Mouse (Mus musculus) forebrain, embryonic 14.5 days (tissue): ENCODE measurements at regions not wholly inside any gene's neighbourhood (a gene's known extent, or its start where the extent isn't known, plus 50 kb on each side); places are given as distances from the start of the nearest gene placed in this dataset.
A peak's percentile ranks its signal among the peaks of the same experiment; 100 is the strongest.

Experiments used
- ATAC-seq: fragments of 200-750 bp; cut with Nextera tagmentation; 2 replicates; pipeline ENCODE4 v1.8.0; 2017; ENCODE audit warnings: mild to moderate bottlenecking, moderate library complexity
- DNase-seq: peaks from one replicate; pipeline ENCODE4 v3.0.0-alpha.2; 2015; ENCODE audit warnings: low spot score
- H3K27ac ChIP-seq: fragments of 300-500 bp; sonication (generic); 2 replicates; pipeline ENCODE4 v1.5.1; 2014; ENCODE audit warnings: low read depth, mild to moderate bottlenecking, control low read depth, low read length, moderate library complexity
- H3K27me3 ChIP-seq: fragments of 300-500 bp; sonication (generic); replicated peaks from 2 replicates; pipeline ENCODE4 v1.6.1; 2014; ENCODE audit warnings: low read length, control low read depth, mixed read lengths; ENCODE audit not compliant: control insufficient read depth, insufficient read depth
- H3K36me3 ChIP-seq: fragments of 300-500 bp; sonication (generic); 2 replicates; pipeline ENCODE4 v1.6.1; 2014; ENCODE audit warnings: low read length, control low read depth; ENCODE audit not compliant: control insufficient read depth, insufficient read depth
- H3K4me1 ChIP-seq: fragments of 300-500 bp; sonication (generic); 2 replicates; pipeline ENCODE4 v1.6.1; 2014; ENCODE audit warnings: antibody characterized with exemption, low read length, control low read depth; ENCODE audit not compliant: control insufficient read depth, insufficient read depth
- H3K4me2 ChIP-seq: fragments of 300-500 bp; sonication (generic); 2 replicates; pipeline ENCODE4 v1.6.1; 2014; ENCODE audit warnings: mild to moderate bottlenecking, control low read depth, low read length
- H3K4me3 ChIP-seq: fragments of 300-500 bp; sonication (generic); 2 replicates; pipeline ENCODE4 v1.5.1; 2014; ENCODE audit warnings: low read depth, low read length, control low read depth
- H3K9ac ChIP-seq: fragments of 300-500 bp; sonication (generic); 2 replicates; pipeline ENCODE4 v1.6.1; 2014; ENCODE audit warnings: mild to moderate bottlenecking, low read length, control low read depth, moderate library complexity
- H3K9me3 ChIP-seq: fragments of 300-500 bp; sonication (generic); replicated peaks from 2 replicates; pipeline ENCODE4 v1.6.1; 2016; ENCODE audit warnings: low read length, control low read depth, mixed read lengths; ENCODE audit not compliant: control insufficient read depth
- WGBS: fragments of 180-500 bp; shearing (Covaris S2); extraction: QIAGEN DNeasy Blood & Tissue Kit; methylation state at CpG from one replicate; pipeline ENCODE4 v1.1.7; 2014; 5-methylcytosine and 5-hydroxymethylcytosine counted together

DNA sequence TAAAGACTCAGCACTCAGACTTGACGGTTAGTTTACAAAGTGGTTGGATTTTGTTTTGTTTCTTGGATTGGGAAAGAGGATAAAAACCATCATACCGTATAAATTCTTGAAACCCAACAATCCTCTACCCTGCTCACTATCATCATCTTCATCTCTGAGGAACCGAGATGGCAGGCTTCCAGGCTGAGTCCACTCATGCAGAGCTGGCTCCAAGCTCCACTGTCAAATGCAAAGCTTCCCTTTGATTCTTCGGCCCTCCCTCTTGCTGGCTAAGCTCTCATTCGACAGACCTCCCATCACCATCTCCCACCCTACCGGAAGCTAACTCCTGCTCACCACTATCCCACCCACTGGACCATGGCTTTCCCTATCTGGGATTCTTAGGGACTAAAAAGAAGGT lies 184.6 kb upstream of the Hnrnpa3 start:
- no peak overlapping the region for H3K4me2 ChIP-seq
- H3K9me3 ChIP-seq, result no peaks in the 10 kb centered on the region
- H3K27ac ChIP-seq, result no peak overlapping the region
- no peak overlapping the region for H3K9ac ChIP-seq
- no peaks in the 10 kb centered on the region for H3K36me3 ChIP-seq
- no peak for DNase-seq
- no peak for ATAC-seq
- no peaks in the 10 kb centered on the region for H3K27me3 ChIP-seq
- peaks cover 9% of the 10 kb centered on the region for H3K4me1 ChIP-seq
- H3K4me3 ChIP-seq, result no peak overlapping the region
- 81% methylated on average over 6 of the region's 6 CpGs for WGBS

DNA sequence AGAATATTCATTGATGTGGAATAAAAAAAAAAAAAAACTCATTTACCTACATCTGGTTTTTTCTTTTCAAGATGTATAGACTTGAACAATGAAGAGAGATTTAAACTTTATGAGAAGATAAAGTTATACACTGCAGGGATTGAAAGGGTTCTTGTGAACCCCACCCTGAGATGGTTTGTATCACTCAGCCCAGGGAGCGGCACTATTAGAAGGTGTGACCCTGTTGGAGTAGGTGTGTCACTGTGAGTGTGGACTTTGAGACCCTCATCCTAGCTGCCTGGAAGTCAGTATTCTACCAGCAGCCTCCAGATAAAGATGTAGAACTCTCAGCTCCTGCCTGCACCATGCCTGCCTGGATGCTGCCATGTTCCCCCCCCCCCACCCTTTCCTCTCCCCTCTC lies 182.7 kb upstream of the Hnrnpa3 start:
- Histone ChIP-seq H3K36me3 (no peaks in the 10 kb centered on the region), H3K9me3 (no peaks in the 10 kb centered on the region), H3K4me3 (no peak overlapping the region), H3K4me2 (no peak overlapping the region), H3K27me3 (no peaks in the 10 kb centered on the region), H3K27ac (no peak overlapping the region), H3K9ac (no peak overlapping the region), H3K4me1 (peaks cover under 1% of the 10 kb centered on the region; the same call in 1 of the 2 replicates)
- no peak for DNase-seq
- WGBS, result 97% methylated on average over 1 of the region's 1 CpGs
- no peak for ATAC-seq

DNA sequence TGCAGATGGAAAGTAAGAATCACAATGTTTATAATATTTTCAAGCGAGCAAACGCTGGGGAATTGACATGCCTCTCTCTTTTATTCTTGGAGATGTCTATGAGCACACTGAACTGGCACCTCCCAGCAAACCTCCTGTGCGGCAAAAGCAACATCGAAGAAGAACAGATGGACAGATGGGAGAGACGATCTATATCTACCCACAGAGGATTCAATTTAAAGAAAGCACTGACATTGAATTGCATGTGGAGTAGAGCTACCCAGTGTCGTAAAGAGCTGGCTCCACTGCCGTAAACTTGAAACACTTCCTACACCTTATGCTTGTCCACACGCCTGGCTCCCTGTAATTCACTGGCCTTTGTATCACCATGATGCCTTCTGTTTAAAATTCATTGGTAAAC lies 182.0 kb upstream of the Hnrnpa3 start:
- ATAC-seq (no peak), DNase-seq (no peak)

DNA sequence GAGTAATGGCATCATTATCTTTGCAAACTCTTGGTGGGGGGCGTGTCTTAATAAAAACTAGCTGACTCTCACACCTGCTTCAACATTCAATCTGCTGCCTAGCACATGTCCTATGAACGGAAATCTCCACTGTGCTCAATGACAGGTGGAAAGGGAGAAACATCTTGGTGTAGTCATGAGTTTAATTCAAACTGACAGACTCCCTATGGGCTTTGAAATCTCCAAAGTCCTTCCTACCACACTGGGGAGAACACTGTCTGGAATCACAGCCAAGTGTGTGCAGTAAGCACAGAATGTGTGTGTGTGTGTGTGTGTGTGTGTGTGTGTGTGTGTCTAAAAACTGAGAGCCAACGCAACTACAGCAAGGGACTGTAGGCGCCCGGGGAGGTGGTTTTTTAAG lies 179.5 kb upstream of the Hnrnpa3 start:
- DNase-seq (no peak), ATAC-seq (no peak)
- Histone ChIP-seq H3K9ac (no peak overlapping the region), H3K4me3 (no peak overlapping the region), H3K9me3 (no peaks in the 10 kb centered on the region), H3K27ac (no peak overlapping the region), H3K4me2 (no peak overlapping the region), H3K36me3 (no peaks in the 10 kb centered on the region), H3K27me3 (no peaks in the 10 kb centered on the region), H3K4me1 (peaks cover 3% of the 10 kb centered on the region; the same call in 1 of the 2 replicates)
- 93% methylated on average over 5 of the region's 5 CpGs for WGBS

More for the DNA sequence above, 182.0 kb upstream of the Hnrnpa3 start:
- H3K27ac ChIP-seq, result 0 out of 2 replicates have a peak overlapping the region, but pooled peaks have one; percentile 15
- H3K4me2 ChIP-seq, result no peak overlapping the region
- H3K9me3 ChIP-seq, result no peaks in the 10 kb centered on the region
- 75% methylated on average over 8 of the region's 8 CpGs for WGBS
- H3K4me3 ChIP-seq, result no peak overlapping the region
- no peak overlapping the region for H3K9ac ChIP-seq
- H3K36me3 ChIP-seq, result no peaks in the 10 kb centered on the region
- H3K27me3 ChIP-seq, result no peaks in the 10 kb centered on the region
- peaks cover 3% of the 10 kb centered on the region; the same call in 1 of the 2 replicates for H3K4me1 ChIP-seq

DNA sequence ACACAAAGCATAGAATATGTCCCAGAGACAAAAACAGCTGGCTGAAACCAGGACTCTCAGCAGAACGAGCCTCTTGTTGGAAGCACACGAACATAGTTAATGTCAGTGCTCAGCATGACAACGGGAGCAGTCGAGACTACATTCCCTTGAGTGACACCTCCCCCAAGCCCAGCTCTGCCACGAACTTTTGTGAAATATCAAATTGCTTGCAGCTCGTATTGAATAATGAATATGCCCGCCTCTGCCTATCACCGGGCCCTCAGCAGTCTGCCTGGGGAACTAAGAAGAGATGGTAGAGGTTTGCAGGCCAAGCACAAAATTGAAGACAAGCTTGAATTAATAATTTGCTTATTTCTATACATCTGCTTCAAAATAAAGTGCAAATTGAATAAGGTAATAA lies 177.2 kb upstream of the Hnrnpa3 start:
- 0 out of 2 replicates have a peak, but pooled peaks have one; percentile 22 for ATAC-seq

DNA sequence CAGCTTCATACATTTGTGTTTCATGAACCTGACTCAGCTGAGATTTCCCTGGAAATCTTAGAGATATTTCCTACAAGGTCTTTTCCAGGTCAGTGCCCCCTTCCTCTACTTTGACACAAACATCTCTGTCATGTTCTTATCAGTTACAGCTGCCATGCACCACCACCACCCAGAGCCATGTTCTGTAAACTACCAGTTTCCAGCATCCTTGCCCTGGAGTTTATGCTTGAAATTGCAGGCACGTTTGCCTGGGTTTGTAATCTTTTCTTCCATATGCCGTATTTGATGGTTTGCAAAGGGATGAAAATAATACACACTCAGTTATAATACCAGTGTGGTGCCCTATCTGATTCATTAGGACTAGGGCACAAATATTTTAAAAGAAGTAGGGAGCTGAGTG lies 176.6 kb upstream of the Hnrnpa3 start:
- 86% methylated on average over 2 of the region's 2 CpGs for WGBS
- Histone ChIP-seq H3K4me2 (no peak overlapping the region), H3K27me3 (no peaks in the 10 kb centered on the region), H3K9me3 (no peaks in the 10 kb centered on the region), H3K27ac (no peak overlapping the region), H3K36me3 (no peaks in the 10 kb centered on the region), H3K9ac (no peak overlapping the region), H3K4me1 (peaks cover 3% of the 10 kb centered on the region; the same call in 1 of the 2 replicates), H3K4me3 (no peak overlapping the region)
- ATAC-seq (no peak), DNase-seq (no peak)

More for the DNA sequence above, 177.2 kb upstream of the Hnrnpa3 start:
- Histone ChIP-seq H3K4me3 (no peak overlapping the region), H3K4me2 (no peak overlapping the region), H3K4me1 (peaks cover 3% of the 10 kb centered on the region; the same call in 1 of the 2 replicates), H3K9me3 (no peaks in the 10 kb centered on the region), H3K9ac (no peak overlapping the region), H3K27ac (no peak overlapping the region), H3K36me3 (no peaks in the 10 kb centered on the region), H3K27me3 (no peaks in the 10 kb centered on the region)
- 62% methylated on average over 8 of the region's 8 CpGs for WGBS
- DNase-seq, result peak; percentile 52

DNA sequence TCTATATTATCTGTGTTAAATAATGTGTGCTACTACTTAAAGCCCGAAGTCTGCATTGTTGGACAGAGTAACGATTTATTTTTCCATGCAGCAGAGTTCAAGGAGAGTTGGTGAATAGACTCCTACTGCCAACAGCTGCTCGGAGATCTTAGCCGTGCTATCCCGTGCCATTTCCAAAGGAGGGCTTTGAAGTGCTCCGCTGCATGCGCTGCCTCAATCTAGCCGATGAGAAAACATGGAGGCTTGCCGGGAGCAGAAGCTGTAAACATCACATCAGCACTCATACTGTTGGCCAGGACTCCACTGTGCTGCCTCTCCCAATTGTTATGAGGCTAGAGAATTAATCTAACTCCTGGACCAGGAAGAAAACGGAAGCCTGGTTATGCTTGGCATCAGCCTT lies 174.1 kb upstream of the Hnrnpa3 start:
- H3K9ac ChIP-seq, result no peak overlapping the region
- H3K4me3 ChIP-seq, result no peak overlapping the region
- H3K36me3 ChIP-seq, result no peaks in the 10 kb centered on the region
- H3K27ac ChIP-seq, result no peak overlapping the region
- H3K4me1 ChIP-seq, result peaks cover 3% of the 10 kb centered on the region; the same call in 1 of the 2 replicates
- H3K4me2 ChIP-seq, result peak overlapping the region; percentile 6; the same call in 1 of the 2 replicates
- peak; percentile 59 for DNase-seq
- H3K27me3 ChIP-seq, result no peaks in the 10 kb centered on the region
- ATAC-seq, result peak; percentile 50; the same call in 1 of the 2 replicates
- 22% methylated on average over 10 of the region's 10 CpGs for WGBS
- no peaks in the 10 kb centered on the region for H3K9me3 ChIP-seq

DNA sequence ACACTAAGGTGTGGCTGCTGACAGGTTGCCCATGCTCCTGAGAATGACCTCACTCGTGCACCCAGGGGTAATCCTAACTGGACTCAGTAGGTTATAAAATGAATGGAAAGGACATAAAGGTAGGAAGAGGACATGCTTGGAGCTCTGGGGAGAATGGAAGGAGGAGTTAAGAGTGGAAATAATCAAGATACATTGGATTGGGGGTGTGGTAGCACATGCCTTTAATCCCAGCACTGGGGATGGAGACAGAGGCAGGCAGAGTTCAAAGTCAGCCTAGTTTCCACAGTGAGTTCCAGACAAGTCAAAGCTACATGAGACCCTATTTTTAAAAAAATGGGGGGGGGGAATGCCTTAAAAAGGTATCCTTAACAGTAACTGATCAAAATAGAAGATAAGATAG lies 167.9 kb upstream of the Hnrnpa3 start:
- no peak for ATAC-seq
- no peaks in the 10 kb centered on the region for H3K27me3 ChIP-seq
- no peaks in the 10 kb centered on the region for H3K36me3 ChIP-seq
- H3K4me2 ChIP-seq, result no peak overlapping the region
- no peaks in the 10 kb centered on the region for H3K4me1 ChIP-seq
- H3K9me3 ChIP-seq, result no peaks in the 10 kb centered on the region
- H3K4me3 ChIP-seq, result no peak overlapping the region
- WGBS, result 88% methylated on average over 1 of the region's 1 CpGs
- H3K27ac ChIP-seq, result no peak overlapping the region
- no peak overlapping the region for H3K9ac ChIP-seq
- no peak for DNase-seq

DNA sequence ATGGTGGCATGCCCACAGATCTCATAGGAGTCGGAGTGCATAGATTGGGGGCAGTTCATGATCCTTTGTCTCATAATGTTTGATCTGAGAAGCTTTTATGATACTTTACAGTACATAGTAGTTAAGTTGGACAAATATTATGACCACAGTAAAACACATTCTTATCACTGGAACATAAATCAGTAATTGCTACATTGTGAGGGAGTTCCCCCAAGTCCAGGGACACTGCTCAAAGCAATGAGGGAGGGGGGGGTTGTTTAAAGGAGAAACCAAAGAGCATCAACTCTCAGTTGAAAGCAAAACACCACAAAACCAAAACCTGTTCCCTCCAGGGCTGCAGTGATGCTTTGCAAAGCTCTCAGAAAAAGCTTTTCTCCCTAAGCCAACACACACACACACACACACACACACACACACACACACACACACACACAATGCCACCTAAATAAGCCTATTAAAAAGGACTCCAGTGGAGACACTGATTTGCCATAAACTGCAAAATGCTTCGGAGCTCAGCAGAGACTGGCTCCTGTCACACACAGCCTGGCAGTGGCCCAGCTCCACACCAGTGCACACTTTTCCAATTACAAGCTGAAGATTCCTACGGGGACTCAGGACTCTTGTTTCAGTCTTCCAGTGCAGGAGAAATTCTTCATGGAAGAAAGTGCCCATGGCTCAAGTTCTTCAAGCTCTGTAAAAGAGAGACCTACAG lies 167.1 kb upstream of the Hnrnpa3 start:
- Histone ChIP-seq H3K27me3 (no peaks in the 10 kb centered on the region), H3K36me3 (no peaks in the 10 kb centered on the region), H3K9me3 (no peaks in the 10 kb centered on the region), H3K4me1 (no peaks in the 10 kb centered on the region), H3K9ac (no peak overlapping the region), H3K4me3 (no peak overlapping the region), H3K27ac (no peak overlapping the region), H3K4me2 (no peak overlapping the region)
- peak; percentile 68 for DNase-seq
- ATAC-seq, result no peak
- WGBS, result 28% methylated on average over 3 of the region's 3 CpGs
